Mouse (Mus musculus) small intestine, adult 2 months (tissue): Measurements from ENCODE around the gene Grb2. TPM values are rescaled to one million over a fixed set of nuclear protein-coding genes. Genes with fewer than 3 reads are reported as not detected.

Source experiments
- H3K27ac ChIP-seq: fragments of 200-500 bp; 2 replicates; pipeline ENCODE4 v1.5.1; 2012; ENCODE audit warnings: low read depth, low read length, control low read depth, inconsistent platforms; ENCODE audit not compliant: insufficient read depth
- H3K27me3 ChIP-seq: fragments of 200-500 bp; 2 replicates; pipeline ENCODE4 v1.6.1; 2012; ENCODE audit warnings: mild to moderate bottlenecking, moderate library complexity, low read length, inconsistent platforms; ENCODE audit not compliant: control insufficient read depth, insufficient read depth
- H3K36me3 ChIP-seq: fragments of 200-500 bp; 2 replicates; pipeline ENCODE4 v1.6.1; 2012; ENCODE audit warnings: mild to moderate bottlenecking, low read length, control low read depth, inconsistent platforms; ENCODE audit not compliant: control insufficient read depth, insufficient read depth
- H3K4me1 ChIP-seq: fragments of 200-500 bp; 2 replicates; pipeline ENCODE4 v1.6.1; 2012; ENCODE audit warnings: low read length, inconsistent platforms, mixed read lengths; ENCODE audit not compliant: control insufficient read depth, insufficient read depth, insufficient read length
- H3K4me3 ChIP-seq: fragments of 200-500 bp; 2 replicates; pipeline ENCODE4 v1.5.1; 2012; ENCODE audit warnings: low read depth, mild to moderate bottlenecking, control low read depth, inconsistent platforms, low read length, moderate library complexity
- CTCF ChIP-seq: fragments of 200-500 bp; IDR thresholded peaks from 2 replicates; pipeline ENCODE4 v1.5.1; 2012; ENCODE audit warnings: low read depth, mild to moderate bottlenecking, control low read depth, inconsistent platforms, low read length, moderate library complexity, mixed read lengths; ENCODE audit not compliant: insufficient replicate concordance, insufficient read length; ENCODE audit errors: extremely low read depth
- POLR2A ChIP-seq: fragments of 200-500 bp; IDR thresholded peaks from 2 replicates; pipeline ENCODE4 v1.6.1; 2012; ENCODE audit warnings: low read depth, mild to moderate bottlenecking, control low read depth, inconsistent platforms, low read length, moderate library complexity
- WGBS: fragments of 180-500 bp; shearing (Covaris S2); methylation state at CpG from one replicate; pipeline ENCODE4 v1.1.7; 2018; 5-methylcytosine and 5-hydroxymethylcytosine counted together
- polyA plus RNA-seq: library from polyadenylated mRNA; depleted of rRNA; stranded (reverse); fragments of >200 nt; gene quantifications from 2 replicates; pipeline ENCODE4 v1.2.3, GENCODE M21; 2012

Grb2 gene
- polyA plus RNA-seq, 1 experiment: 34.8 TPM

DNA sequence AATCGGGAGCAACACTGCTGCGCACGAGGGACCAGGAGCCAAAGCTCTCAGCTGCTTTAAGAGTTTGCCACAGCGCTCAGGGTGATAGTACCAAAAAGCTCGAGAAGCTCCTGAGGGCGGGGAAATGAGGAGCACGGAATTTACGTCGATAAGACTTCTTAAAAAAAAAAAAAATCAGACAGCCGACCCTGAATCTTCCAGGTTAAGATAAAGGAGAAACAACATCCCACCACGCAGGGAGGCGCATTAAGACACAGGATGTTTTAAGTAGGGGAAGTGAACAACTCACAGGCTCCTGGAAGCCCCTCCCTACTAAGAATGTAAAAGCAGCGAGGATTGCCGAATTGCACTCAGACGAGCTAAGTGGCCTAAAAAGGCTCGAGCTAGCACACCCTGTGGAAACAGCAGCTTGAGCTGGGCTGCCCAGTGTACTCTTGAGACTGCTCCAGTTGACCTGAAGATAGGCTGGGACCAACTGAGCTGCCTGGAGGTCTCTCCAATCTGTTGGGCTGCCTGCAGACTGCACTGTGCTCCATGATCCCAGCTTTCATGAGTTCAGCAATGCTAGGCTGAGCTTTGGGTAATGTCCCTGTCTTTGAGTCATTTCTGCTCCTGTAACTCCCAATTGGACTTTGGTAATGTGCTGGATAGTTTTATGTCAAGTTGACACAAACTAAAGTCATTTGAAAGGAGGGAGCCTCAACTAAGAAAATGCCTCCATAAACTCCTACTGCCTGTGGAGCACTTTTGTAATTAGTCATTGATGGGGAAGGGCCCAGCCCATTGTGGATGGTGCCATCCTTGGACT, 95.1 kb downstream of the Grb2 start:
- TF ChIP-seq CTCF: no peak
- no peak for TF ChIP-seq POLR2A
- Histone ChIP-seq H3K4me3 (peak overlapping the region; percentile 65), H3K27ac (peak overlapping the region; percentile 84), H3K4me1 (peaks cover 11% of the 10 kb centered on the region), H3K27me3 (no peaks in the 10 kb centered on the region), H3K36me3 (peaks cover 23% of the 10 kb centered on the region)
- WGBS: under 1% methylated on average over 16 of the region's 16 CpGs

DNA sequence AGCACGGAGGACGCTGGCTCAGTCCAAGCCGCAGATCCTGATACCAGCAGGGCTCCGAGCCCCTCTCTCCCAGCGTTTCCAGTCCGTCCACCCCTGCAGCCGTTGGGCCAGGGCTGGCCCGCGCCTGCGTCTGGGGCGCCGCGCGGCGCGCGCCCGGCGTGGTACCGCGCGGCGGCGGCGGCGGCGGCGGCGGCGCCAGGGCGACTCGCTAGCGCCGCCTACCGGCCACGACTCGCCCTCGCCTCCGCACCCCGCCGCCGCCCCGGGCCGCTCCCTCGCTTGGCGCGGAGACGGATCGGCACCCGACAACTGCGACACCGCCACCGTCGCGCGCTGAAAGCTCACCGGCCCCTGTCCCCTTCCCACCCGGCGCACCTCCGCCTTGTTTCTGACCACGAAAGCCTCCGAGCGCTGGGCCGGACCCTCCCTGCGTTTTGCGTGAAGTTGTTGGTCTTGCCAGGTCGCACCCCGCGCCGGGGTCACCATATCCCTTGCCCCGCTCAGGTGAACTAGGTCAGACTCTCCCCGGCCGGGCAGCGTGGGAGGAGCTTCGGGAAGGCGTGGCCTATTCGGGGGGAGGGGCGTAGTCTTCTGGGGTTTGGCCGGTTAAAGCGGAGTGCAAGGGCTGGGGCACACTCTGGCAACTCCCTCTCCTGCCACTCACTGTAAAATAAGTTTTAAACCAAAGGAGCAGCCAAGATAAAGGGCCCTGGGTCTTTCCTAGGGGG, 95.8 kb downstream of the Grb2 start, which contains the start of gene Mif4gd:
Gene Mif4gd, minus strand, starts transcription at position 560 of the 728 bp plus-strand sequence.
- Histone ChIP-seq H3K27ac (peak within 1 kb of the TSS; percentile 84), H3K4me1 (peaks cover 11% of the 10 kb centered on the region), H3K4me3 (peak within 1 kb of the TSS; percentile 65), H3K36me3 (peaks cover 27% of the 10 kb centered on the region), H3K27me3 (no peaks in the 10 kb centered on the region)
- TF ChIP-seq CTCF (peak; percentile 59), POLR2A (peak; percentile 79)
- 1% methylated on average over 79 of the region's 80 CpGs for WGBS

DNA sequence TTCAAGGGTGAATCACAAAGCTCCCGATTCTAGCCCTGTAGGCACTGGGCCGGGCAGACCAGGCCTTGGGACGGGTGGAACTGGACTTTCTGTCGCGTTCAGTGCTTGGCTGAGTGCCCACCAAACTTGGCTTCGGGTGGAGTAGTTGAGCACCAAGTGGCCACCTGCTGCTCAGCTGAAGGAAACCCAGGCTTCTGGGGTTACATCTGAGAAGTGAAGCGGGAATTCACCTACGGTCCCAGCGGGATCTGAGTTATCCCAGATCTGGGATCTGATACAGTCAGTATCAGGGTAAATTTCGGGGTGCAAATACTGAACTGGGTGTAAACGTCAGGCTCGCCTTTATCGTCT, 96.4 kb downstream of the Grb2 start:
- H3K27me3 ChIP-seq: no peaks in the 10 kb centered on the region
- under 1% methylated on average over 13 of the region's 13 CpGs for WGBS
- peaks cover 28% of the 10 kb centered on the region for H3K36me3 ChIP-seq
- TF ChIP-seq CTCF (no peak), POLR2A (no peak)
- H3K4me3 ChIP-seq: peak overlapping the region; percentile 65
- peak overlapping the region; percentile 50 for H3K27ac ChIP-seq
- peaks cover 11% of the 10 kb centered on the region for H3K4me1 ChIP-seq

DNA sequence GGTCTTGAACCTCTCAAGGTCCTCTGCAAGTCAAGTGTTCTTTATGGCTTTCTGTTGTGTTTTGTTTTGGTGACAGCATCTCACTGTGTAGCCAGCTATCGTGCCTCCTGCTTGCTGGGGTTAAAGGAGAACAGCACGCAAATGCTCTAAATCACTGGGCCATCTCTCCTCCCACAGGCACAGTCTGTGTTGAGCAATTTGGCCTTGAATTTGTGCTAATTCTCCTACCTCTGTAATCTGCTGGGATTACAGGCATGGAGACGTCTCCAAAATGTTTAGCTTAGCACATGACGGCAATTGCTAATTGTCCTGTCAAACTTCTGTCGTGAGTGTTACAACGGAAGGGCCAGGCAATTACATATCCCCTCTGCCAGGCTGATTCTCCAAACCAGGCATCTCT, 97.2 kb downstream of the Grb2 start:
- Histone ChIP-seq H3K27ac (no peak overlapping the region), H3K36me3 (peaks cover 37% of the 10 kb centered on the region), H3K4me1 (peaks cover 11% of the 10 kb centered on the region), H3K4me3 (no peak overlapping the region), H3K27me3 (no peaks in the 10 kb centered on the region)
- WGBS: 72% methylated on average over 6 of the region's 6 CpGs
- no peak for TF ChIP-seq CTCF
- TF ChIP-seq POLR2A: no peak

DNA sequence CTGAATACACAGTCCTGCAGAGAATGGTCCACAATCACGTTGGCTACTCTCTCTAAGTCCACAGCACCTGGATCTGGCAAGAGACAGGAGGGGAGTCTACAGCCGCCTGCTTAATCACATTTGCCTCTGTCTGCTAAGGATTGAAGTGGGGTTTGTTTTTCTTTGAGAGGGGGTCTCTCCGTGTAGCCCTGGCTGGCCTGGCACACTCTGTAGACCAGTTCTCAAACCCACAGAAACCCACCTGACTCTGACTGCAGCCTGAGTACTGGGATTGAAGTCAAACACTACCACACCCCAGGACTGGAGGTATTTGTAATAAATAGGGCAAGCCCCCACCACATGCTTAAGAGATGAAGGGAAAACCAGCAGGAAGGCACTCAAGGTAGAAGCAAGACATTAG, 98.8 kb downstream of the Grb2 start:
- Histone ChIP-seq H3K4me3 (no peak overlapping the region), H3K4me1 (peaks cover 11% of the 10 kb centered on the region), H3K27me3 (no peaks in the 10 kb centered on the region), H3K27ac (no peak overlapping the region), H3K36me3 (peaks cover 41% of the 10 kb centered on the region)
- TF ChIP-seq CTCF (no peak), POLR2A (no peak)
- WGBS: 73% methylated on average over 3 of the region's 3 CpGs

DNA sequence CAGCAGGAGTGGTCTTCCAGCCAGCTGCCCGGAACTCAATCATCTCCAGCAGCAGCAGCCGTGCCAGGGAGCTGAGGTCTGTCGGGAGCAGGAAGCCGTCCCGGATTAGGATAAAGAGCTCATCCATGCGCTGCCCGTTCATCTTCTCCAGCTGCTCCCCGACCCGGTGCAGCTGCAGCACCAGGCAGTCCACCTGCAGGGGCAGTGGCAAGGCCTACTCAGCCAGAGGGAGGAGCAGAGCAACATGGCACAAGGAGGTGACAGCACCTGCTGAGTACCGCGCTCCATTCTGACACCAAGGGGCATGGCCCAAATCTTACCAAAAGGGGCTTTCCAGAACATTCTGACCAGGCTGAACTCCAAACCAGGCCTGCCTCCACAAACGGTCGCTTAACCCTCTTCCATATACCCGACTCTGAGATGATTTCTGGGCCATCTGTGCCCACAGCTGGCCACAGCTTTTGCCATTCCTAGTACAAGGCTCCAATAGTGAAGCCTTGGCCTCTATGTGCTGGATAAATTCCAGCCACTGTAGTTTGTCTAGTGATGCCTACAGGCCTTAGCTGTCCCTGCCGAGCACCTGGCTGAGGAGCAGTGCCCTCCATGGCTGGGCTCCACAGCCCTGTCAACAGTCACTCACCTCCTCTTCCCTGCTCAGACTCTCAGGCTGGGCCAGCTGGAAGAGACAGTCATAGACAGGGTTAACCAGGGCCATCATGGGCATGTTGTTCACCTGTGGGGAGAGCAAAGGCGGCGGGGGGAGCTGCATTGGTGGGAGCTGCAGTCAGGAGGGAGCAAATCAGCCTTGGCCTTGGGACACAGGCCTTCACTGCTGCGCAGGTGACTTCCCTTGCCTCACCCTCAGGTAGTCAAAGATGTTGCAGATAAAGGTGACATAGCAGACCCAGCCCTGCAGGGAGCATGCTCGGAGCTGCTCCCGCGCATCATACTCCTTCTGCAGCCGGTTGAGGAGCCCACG, 99.7 kb downstream of the Grb2 start:
- 76% methylated on average over 23 of the region's 23 CpGs for WGBS
- H3K4me1 ChIP-seq: peaks cover 10% of the 10 kb centered on the region
- H3K36me3 ChIP-seq: peaks cover 41% of the 10 kb centered on the region
- H3K27ac ChIP-seq: no peak overlapping the region
- no peaks in the 10 kb centered on the region for H3K27me3 ChIP-seq
- H3K4me3 ChIP-seq: no peak overlapping the region
- TF ChIP-seq POLR2A (no peak; the same call in 1 of the 2 replicates), CTCF (no peak)
